Mouse (Mus musculus) brain, embryonic 14.5 days (tissue): Measurements from ENCODE around the gene Ahnak. TPM values are rescaled to one million over a fixed set of nuclear protein-coding genes. Genes with fewer than 3 reads are reported as not detected.
A peak's percentile ranks its signal among the peaks of the same experiment; 100 is the strongest.

Experiments used
- DNase-seq: peaks from one replicate; pipeline ENCODE4 v3.0.0-alpha.2; 2011; ENCODE audit warnings: low read depth
- CTCF ChIP-seq: fragments of 200-500 bp; IDR thresholded peaks from 2 replicates; pipeline ENCODE4 v1.5.1; 2012; ENCODE audit warnings: inconsistent platforms, mild to moderate bottlenecking, moderate library complexity, borderline replicate concordance; ENCODE audit not compliant: insufficient read depth, insufficient read length; ENCODE audit errors: extremely low read depth
- POLR2A ChIP-seq: fragments of 200-500 bp; IDR thresholded peaks from 2 replicates; pipeline ENCODE4 v1.6.1; 2012; ENCODE audit warnings: mild to moderate bottlenecking, inconsistent platforms, borderline replicate concordance; ENCODE audit not compliant: poor library complexity, insufficient read depth, insufficient read length, severe bottlenecking; ENCODE audit errors: extremely low read depth
- polyA plus RNA-seq: library from polyadenylated mRNA; depleted of rRNA; stranded (reverse); fragments of >200 nt; gene quantifications from 2 replicates; pipeline ENCODE4 v1.2.3, GENCODE M21; 2012

Ahnak gene
- polyA plus RNA-seq, 1 experiment = 6.0 TPM

GRCm38 (mm10) chr19:9065621-9066561 lies 76.8 kb downstream of the Ahnak start:
- TF ChIP-seq POLR2A = no peak
- TF ChIP-seq CTCF = no peak
- peak; percentile 84 for DNase-seq

- TF ChIP-seq POLR2A = no peak
- no peak for TF ChIP-seq CTCF
- DNase-seq = no peak
Measured at GRCm38 (mm10) chr19:9067292-9067691, 78.2 kb downstream of the Ahnak start.

GRCm38 (mm10) chr19:9069687-9070307 lies 80.7 kb downstream of the Ahnak start:
- TF ChIP-seq CTCF (no peak), POLR2A (no peak)
- peak; percentile 58 for DNase-seq

- TF ChIP-seq CTCF (no peak), POLR2A (no peak)
Measured at GRCm38 (mm10) chr19:9070316-9070715, 81.2 kb downstream of the Ahnak start.

GRCm38 (mm10) chr19:9071456-9072156 lies 82.5 kb downstream of the Ahnak start:
- TF ChIP-seq CTCF (no peak), POLR2A (no peak)
- peak; percentile 75 for DNase-seq

More at GRCm38 (mm10) chr19:9070316-9070715, 81.2 kb downstream of the Ahnak start:
- no peak for DNase-seq

GRCm38 (mm10) chr19:9072157-9072530 lies 83.1 kb downstream of the Ahnak start:
- TF ChIP-seq CTCF = no peak
- TF ChIP-seq POLR2A = no peak
- DNase-seq = no peak

- DNase-seq = no peak
Measured at GRCm38 (mm10) chr19:9073776-9074411, 84.8 kb downstream of the Ahnak start.

GRCm38 (mm10) chr19:9074424-9074823 lies 85.3 kb downstream of the Ahnak start:
- TF ChIP-seq CTCF = no peak
- TF ChIP-seq POLR2A = no peak
- DNase-seq = no peak

More at GRCm38 (mm10) chr19:9073776-9074411, 84.8 kb downstream of the Ahnak start:
- TF ChIP-seq POLR2A (no peak), CTCF (no peak)

GRCm38 (mm10) chr19:9075558-9075957 lies 86.5 kb downstream of the Ahnak start:
- TF ChIP-seq POLR2A (no peak), CTCF (no peak)
- DNase-seq = no peak

GRCm38 (mm10) chr19:9076035-9076434 lies 87.0 kb downstream of the Ahnak start:
- DNase-seq = no peak
- TF ChIP-seq POLR2A (no peak), CTCF (no peak)

GRCm38 (mm10) chr19:9076982-9077660 lies 88.0 kb downstream of the Ahnak start:
- TF ChIP-seq POLR2A (no peak), CTCF (no peak)
- DNase-seq = no peak
